Mouse (Mus musculus) liver, adult (tissue): ENCODE measurements around the gene Atl1.

Experiments used
- GATA4 ChIP-seq: IDR thresholded peaks from 2 replicates; pipeline ENCODE4 v1.6.1; 2014; ENCODE audit warnings: mild to moderate bottlenecking, low read length; ENCODE audit not compliant: insufficient replicate concordance

The Atl1 gene

GRCm38 (mm10) chr12:69892371-69893251, at the start of gene Atl1, which contains the start of gene Map4k5:
TSS of gene Atl1 (plus strand) at chr12:69892614.
TSS of gene Map4k5 (minus strand) at chr12:69893200.
- no peak for TF ChIP-seq GATA4

DNA sequence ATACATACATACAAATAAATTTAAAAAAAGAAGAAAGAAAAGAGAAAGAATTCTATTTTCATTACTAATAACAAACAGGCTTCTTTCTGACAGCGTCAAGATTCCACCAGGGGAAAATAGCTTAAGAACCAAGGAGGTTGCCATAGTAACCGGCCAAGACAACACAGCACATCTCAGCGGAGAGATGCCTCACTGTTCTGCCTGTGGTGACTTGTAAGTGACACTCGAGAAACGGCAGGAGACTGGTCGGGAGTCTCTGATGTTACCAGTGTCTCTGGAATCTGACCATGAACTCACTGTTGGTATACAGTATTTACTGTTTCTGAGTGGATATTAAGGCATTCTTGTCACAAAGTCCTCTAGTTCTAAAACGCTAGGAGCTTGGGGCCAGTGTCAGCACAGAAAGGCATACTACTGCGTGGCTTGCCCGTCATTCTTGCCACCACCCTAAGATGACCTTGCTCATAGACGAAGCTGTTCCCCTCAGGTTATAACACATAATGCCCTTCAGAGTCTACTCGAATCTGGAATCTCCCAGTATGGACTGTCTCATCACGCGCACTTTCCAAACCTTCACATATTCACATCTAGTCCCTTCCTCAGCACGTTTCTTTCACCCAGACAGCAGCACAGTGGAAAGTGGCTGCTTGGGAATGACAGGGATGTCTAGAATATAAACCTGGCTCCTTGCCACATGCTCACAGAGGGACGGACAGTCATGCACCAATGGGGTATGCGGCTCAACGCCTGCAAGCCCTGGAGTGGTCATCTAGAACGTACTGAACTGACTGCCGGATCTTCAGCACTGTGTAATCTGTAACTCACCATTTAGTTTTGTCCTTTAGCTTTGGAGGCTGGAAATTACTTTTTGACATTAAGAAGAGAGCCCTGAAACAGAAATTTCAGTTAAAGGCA, 48.6 kb upstream of the Atl1 start:
- no peak for TF ChIP-seq GATA4

DNA sequence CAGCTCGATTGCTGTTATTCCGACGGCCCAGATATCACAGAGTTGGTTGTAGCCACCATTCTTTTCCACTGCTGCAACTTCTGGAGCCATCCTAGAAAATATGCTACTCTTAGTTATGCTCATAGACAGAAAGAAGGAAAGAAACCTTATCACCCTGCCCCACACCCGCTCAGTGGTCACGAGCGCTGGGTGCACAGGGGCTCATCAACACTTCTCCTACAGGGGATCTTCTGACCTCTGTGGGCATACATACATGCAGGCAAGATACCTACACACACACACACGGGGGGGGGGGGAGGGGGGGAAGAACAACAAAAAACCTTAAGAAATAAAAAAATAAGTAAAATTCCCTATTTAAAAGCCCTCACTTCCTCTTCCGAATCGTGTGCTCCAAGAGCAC, 46.7 kb upstream of the Atl1 start:
- TF ChIP-seq GATA4, result no peak

DNA sequence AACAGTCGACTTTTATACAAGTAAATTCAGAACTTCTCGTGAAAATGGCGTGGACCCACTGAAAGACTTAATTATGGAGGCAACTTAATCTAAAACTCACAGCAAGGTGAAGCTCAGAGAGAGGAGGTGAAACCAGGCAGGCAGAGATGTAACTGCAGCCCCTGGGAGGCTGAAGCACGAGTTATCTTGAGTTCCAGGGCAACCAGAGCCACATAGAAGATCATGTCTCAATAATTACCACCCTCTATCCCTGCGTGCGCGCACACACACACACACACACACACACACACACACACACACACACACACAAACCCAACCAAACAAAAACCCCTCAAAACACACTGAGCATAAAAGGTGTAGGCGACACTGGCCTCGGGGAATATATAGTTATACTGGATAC, 45.9 kb upstream of the Atl1 start:
- TF ChIP-seq GATA4, result no peak

DNA sequence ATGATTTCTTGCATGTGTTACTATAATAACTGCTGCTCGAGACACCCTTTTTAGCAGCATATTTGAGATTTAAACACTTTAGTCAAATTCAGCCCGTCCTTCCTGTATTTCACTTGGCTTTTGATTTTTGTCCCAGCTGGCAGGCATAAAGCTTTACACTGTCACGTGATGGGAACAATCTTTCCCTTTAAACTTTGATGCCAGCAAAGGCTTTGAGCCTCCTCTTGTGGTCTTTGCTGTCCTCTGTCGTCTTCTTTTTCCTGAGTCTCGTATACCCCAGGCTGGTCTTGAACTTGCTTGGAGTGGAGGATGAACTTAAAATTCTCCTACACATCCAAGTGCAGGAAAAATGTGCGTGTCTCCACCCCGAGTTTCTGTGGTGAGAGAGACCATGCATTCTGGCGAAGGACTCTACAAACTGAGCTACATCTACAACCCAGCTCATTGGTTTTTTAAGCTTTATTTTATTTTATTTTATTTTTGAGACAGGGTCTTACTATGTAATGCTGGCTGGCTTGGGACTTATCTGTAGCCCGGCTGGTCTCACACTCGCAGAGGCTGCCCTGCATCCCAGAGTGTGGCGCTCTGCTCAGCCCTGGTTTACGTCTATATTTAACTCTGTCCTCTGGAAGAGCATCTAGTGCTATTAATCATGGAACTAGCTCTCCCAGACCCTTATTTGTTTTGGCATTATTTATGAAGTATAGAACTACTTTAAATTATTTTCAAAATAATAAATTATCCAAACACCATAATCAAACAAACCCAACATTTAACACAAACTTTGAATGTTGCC, 44.1 kb upstream of the Atl1 start:
- no peak for TF ChIP-seq GATA4

- TF ChIP-seq GATA4, result no peak
Measured at GRCm38 (mm10) chr12:69852288-69852687, 40.1 kb upstream of the Atl1 start.

DNA sequence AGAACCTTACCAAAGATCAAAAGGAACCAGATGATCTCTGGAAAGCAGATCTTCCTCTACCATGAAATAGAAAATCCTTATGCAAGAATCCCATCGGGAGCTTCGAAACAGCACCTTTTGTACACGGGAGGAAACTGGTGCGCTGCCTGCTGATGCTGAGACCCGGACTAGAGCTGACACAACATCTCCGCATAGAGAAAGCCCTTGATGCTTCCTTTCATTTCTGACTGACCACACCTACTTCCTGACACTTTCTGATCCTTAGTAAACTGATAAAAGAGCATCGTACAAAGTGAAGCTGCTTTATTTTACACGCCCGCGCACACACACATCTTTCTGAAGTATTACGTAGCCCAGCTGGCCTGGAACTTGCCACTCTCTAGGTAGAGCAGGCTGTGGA, 39.0 kb upstream of the Atl1 start:
- no peak for TF ChIP-seq GATA4

DNA sequence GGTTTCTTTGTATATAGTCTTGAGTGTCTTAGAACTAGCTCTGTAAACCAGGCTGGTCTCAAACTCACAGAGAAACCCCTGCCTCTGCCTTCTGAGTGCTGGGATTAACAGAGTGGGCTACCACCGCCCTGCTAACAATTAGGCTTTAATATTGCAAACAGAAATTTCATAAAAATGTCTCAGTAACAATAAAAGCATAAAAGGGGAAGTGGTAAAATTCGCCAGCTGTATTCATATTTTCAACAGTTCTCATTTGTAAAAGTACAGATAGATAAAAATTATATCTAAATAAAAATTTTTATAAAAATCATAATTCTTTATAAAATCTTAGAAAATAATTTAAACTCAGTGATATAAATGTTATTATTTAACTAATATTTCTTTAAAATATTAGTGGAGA, 38.5 kb upstream of the Atl1 start:
- no peak for TF ChIP-seq GATA4

GRCm38 (mm10) chr12:69855641-69856300, 36.6 kb upstream of the Atl1 start:
- TF ChIP-seq GATA4, result no peak

GRCm38 (mm10) chr12:69856398-69856797, 36.0 kb upstream of the Atl1 start:
- no peak for TF ChIP-seq GATA4

DNA sequence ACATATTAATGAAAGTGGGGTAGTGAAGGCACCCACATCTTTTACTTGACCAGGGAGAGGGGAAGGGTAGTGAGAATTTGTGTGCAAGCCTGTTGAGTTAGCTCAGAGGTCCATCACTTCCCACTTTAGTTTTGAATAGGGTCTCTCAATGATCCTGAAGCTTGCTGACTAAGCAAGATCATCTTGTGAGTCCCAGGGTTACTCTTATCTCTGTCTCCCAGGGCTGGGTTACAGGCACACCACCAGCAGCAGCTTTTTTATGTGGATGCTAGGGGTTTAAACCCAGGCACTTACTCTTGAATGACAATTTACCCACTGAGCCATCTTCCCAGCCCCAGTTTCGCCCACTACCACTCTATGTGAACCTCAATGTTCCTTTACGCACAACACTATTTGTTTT, 34.8 kb upstream of the Atl1 start:
- TF ChIP-seq GATA4, result no peak

DNA sequence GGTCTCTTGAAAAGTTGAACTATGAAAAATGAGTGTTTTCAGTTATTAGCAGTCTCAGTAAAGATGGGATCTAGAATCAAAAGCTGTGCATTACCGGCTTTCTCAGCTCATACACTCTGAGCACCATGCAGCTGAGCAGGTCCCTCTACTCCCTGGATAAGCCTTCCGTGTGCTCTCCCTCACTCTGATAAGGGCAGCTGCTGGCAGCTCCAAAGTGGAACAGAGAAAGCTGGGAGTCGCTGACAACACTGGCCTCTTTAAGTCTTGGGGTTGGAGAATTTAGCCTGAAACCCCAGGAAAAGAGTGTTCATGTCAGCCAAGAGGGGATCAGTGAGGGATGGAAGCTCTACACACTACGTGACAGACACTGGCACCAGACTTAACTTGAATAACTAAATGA, 33.6 kb upstream of the Atl1 start:
- TF ChIP-seq GATA4, result no peak

- no peak for TF ChIP-seq GATA4
Measured at GRCm38 (mm10) chr12:69863505-69863904, 28.9 kb upstream of the Atl1 start.

- TF ChIP-seq GATA4, result no peak
Measured at GRCm38 (mm10) chr12:69864164-69864692, 28.2 kb upstream of the Atl1 start.

DNA sequence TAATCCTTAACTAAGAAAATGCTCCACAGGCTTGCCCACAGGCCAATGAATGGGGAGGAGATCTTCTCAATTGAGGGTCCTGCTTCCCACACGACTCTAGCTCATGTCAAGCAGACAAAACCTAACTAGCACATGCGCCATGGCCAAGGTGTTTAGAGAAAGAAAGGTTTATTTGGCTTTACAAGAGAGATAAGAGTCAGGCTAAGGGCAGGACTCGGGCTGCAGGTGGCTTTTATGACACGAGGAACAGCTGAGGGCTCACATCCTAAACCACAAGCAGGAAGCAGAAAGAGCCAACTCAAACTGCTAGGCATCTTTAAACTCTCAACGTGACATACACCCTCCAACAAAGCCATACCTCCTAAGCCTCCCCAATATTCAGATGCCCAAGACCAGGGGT, 25.1 kb upstream of the Atl1 start:
- TF ChIP-seq GATA4, result no peak

DNA sequence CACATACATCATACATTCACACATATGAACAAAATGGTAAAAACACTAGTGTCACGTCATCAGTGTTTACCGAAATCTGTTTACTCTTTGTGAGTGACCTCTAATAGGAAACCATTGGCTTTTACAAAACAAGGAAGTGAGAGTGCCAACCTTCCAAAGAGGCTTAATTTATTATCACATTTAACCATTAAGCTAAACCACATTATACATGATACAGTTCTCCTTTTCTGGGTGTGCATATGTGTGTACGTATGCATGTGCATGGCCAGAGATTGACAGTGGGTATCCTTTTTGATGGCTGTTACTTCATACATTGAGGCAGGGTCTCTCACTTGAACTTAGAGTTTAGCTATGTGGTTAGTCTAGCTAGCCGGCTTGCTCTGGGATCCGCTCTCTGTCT, 20.8 kb upstream of the Atl1 start:
- no peak for TF ChIP-seq GATA4
